Mouse (Mus musculus): ENCODE data around the gene Zkscan17. TPM values are rescaled to one million over a fixed set of nuclear protein-coding genes. Genes with fewer than 3 reads are reported as not detected.

Gene Zkscan17
- total and polyA plus RNA-seq, 3 experiments, result 8.9 to 49.9 (median 36.8) TPM

DNA sequence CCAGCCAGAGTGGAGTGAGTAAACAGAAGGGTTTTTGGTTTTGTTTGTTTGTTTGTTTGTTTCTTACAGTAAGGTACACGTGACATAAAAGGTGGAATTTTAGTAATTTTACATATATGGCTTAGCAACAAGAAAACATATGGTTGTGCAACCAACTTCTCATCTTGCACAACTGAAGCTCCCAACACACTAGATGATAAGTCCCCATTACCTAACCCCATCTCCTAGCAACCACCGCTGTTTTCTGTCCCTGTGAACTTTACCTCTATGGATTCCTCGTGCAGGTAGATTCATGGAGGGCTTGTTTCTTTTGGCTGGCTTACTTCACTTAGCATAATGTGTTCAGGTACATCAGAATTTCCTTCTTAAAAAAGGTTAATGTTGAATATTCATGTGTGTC is 16.8 kb upstream of the Zkscan17 start:
- no peak overlapping the region for H3K9ac ChIP-seq (ENCODE audit: insufficient read depth, low read depth)
- in situ Hi-C loops (cut with MboI; ENCODE audit: low pct_ligation_motif_present, low pct_unique_long_range_greater_than_20kb, low sequenced_read_pairs), result no loop called here
- no peak overlapping the region for H3K27ac ChIP-seq (ENCODE audit: insufficient read depth, low read depth)
- DNase-seq (ENCODE audit: extremely low read depth), result no peak
- TF ChIP-seq KAT2A (IDR thresholded peaks at IDR 0.05; ENCODE audit: insufficient replicate concordance, low read length) (no peak), JUN (IDR thresholded peaks at IDR 0.05; ENCODE audit: insufficient read depth, low read depth, low read length) (no peak), TBP (conservative IDR thresholded peaks at IDR 0.05; ENCODE audit: low read depth, low read length) (no peak), UBTF (IDR thresholded peaks at IDR 0.05; ENCODE audit: low read depth, low read length) (no peak), USF2 (conservative IDR thresholded peaks at IDR 0.05; ENCODE audit: low read depth, low read length) (no peak), MYC (IDR thresholded peaks at IDR 0.05; ENCODE audit: low read depth, low read length) (no peak), POLR2AphosphoS2 (IDR thresholded peaks at IDR 0.05; ENCODE audit: low read depth, low read length) (no peak), GABPA (IDR thresholded peaks at IDR 0.05; ENCODE audit: insufficient replicate concordance, low read depth, low read length) (no peak), CHD2 (IDR thresholded peaks at IDR 0.05; ENCODE audit: low read length) (no peak), MEF2A (IDR thresholded peaks at IDR 0.05; ENCODE audit: borderline replicate concordance, low read depth, low read length) (no peak), HCFC1 (IDR thresholded peaks at IDR 0.05; ENCODE audit: low read depth, low read length) (no peak), JUND (conservative IDR thresholded peaks at IDR 0.05; ENCODE audit: low read depth, low read length) (no peak), ETS1 (conservative IDR thresholded peaks at IDR 0.05; ENCODE audit: low read depth, low read length) (no peak), BHLHE40 (IDR thresholded peaks at IDR 0.05; ENCODE audit: low read depth, low read length) (no peak), ZKSCAN1 (IDR thresholded peaks at IDR 0.05; ENCODE audit: borderline replicate concordance, low read depth, low read length) (no peak), MAX (IDR thresholded peaks at IDR 0.05; ENCODE audit: low read length) (no peak), MXI1 (IDR thresholded peaks at IDR 0.05; ENCODE audit: low read depth, low read length) (no peak)
- H3K4me1 ChIP-seq (ENCODE audit: control insufficient read depth in 1 of 2, insufficient read depth in 2 of 2), result peaks cover 0 to 14% of the 10 kb centered on the region in 2 experiments; a peak in 1 of 4 replicates
- dilution Hi-C loops (cut with MboI; ENCODE audit: extremely low pct_ligation_motif_present, extremely low pct_unique_long_range_greater_than_20kb, low sequenced_read_pairs), result no loop called here
- H3K79me2 ChIP-seq (replicated peaks; ENCODE audit: control insufficient read depth, extremely low read depth, insufficient read depth, poor library complexity, severe bottlenecking), result no peaks in the 10 kb centered on the region
- no peak overlapping the region for H3K4me2 ChIP-seq (ENCODE audit: insufficient read depth, low read depth, poor library complexity, severe bottlenecking)
- H3K9me3 ChIP-seq (replicated peaks; ENCODE audit: low read length), result no peaks in the 10 kb centered on the region
- peaks cover 7% of the 10 kb centered on the region for H3K27me3 ChIP-seq (replicated peaks)
- no peak overlapping the region for H3K4me3 ChIP-seq (replicated peaks in 1 of 3; ENCODE audit: low read depth in 2 of 3, low read length in 2 of 3, poor library complexity in 1 of 3)
- H3K36me3 ChIP-seq (replicated peaks in 1 of 2; ENCODE audit: control insufficient read depth in 1 of 2, insufficient read depth in 1 of 2, low read length in 1 of 2), result no peaks in the 10 kb centered on the region

DNA sequence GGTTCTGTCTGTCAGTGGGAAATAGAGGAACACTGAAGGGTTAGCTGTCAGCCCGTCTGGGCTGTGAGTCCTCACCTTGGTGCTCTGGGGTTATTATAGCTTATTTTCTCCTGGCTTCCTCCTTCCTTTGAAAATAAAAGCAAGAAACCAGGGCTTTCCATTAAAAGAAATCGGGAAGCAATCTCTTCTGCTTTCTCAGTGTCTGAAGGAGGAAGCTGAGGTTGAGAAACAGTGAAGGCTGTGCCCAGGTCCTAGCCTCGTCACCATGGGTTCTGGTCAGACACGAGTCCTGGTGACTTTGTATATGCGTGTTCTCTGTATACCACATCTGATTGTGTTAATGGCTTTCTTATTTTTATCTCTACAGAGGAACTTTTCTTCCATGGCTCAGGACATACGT is 15.9 kb upstream of the Zkscan17 start:
- no peaks in the 10 kb centered on the region for H3K36me3 ChIP-seq (replicated peaks in 1 of 2; ENCODE audit: control insufficient read depth in 1 of 2, insufficient read depth in 1 of 2, low read length in 1 of 2)
- peaks cover 0 to 14% of the 10 kb centered on the region in 2 experiments; a peak in 1 of 4 replicates for H3K4me1 ChIP-seq (ENCODE audit: control insufficient read depth in 1 of 2, insufficient read depth in 2 of 2)
- no peak overlapping the region for H3K27ac ChIP-seq (ENCODE audit: insufficient read depth, low read depth)
- no peak overlapping the region for H3K4me3 ChIP-seq (replicated peaks in 1 of 3; ENCODE audit: low read depth in 2 of 3, low read length in 2 of 3, poor library complexity in 1 of 3)
- H3K9me3 ChIP-seq (replicated peaks; ENCODE audit: low read length), result no peaks in the 10 kb centered on the region
- H3K4me2 ChIP-seq (ENCODE audit: insufficient read depth, low read depth, poor library complexity, severe bottlenecking), result no peak overlapping the region
- dilution Hi-C loops (cut with MboI; ENCODE audit: extremely low pct_ligation_motif_present, extremely low pct_unique_long_range_greater_than_20kb, low sequenced_read_pairs) (no loop called here), in situ Hi-C loops (cut with MboI; ENCODE audit: low pct_ligation_motif_present, low pct_unique_long_range_greater_than_20kb, low sequenced_read_pairs) (no loop called here)
- TF ChIP-seq TBP (conservative IDR thresholded peaks at IDR 0.05; ENCODE audit: low read depth, low read length) (no peak), MAZ (IDR thresholded peaks at IDR 0.05; ENCODE audit: low read depth, low read length) (no peak), IRF4 (IDR thresholded peaks at IDR 0.05; ENCODE audit: low read depth, low read length) (no peak), SIN3A (IDR thresholded peaks at IDR 0.05; ENCODE audit: low read length) (no peak), POLR2A (IDR thresholded peaks at IDR 0.05; ENCODE audit: low read depth, low read length) (no peak), CHD2 (IDR thresholded peaks at IDR 0.05; ENCODE audit: low read length) (no peak), RCOR1 (conservative IDR thresholded peaks at IDR 0.05; ENCODE audit: low read depth, low read length) (no peak), MYC (IDR thresholded peaks at IDR 0.05; ENCODE audit: low read depth, low read length) (no peak), BHLHE40 (IDR thresholded peaks at IDR 0.05; ENCODE audit: low read depth, low read length) (no peak), UBTF (IDR thresholded peaks at IDR 0.05; ENCODE audit: low read depth, low read length) (no peak), ZNF384 (IDR thresholded peaks at IDR 0.05; ENCODE audit: low read depth, low read length) (no peak), CTCF (conservative IDR thresholded peaks at IDR 0.05 in 1 of 2, IDR thresholded peaks at IDR 0.05 in 1 of 2; ENCODE audit: low read depth in 2 of 2, low read length in 2 of 2) (no peak), GABPA (IDR thresholded peaks at IDR 0.05; ENCODE audit: insufficient replicate concordance, low read depth, low read length) (no peak), ZMIZ1 (IDR thresholded peaks at IDR 0.05; ENCODE audit: low read depth, low read length) (no peak), RAD21 (IDR thresholded peaks at IDR 0.05; ENCODE audit: low read depth, low read length) (no peak), JUN (IDR thresholded peaks at IDR 0.05; ENCODE audit: insufficient read depth, low read depth, low read length) (no peak), NRF1 (IDR thresholded peaks at IDR 0.05; ENCODE audit: low read depth, low read length) (no peak), MEF2A (IDR thresholded peaks at IDR 0.05; ENCODE audit: borderline replicate concordance, low read depth, low read length) (no peak), CHD1 (IDR thresholded peaks at IDR 0.05; ENCODE audit: low read depth, low read length) (no peak)
- no peaks in the 10 kb centered on the region for H3K79me2 ChIP-seq (replicated peaks; ENCODE audit: control insufficient read depth, extremely low read depth, insufficient read depth, poor library complexity, severe bottlenecking)
- no peak for DNase-seq (ENCODE audit: extremely low read depth)
- no peak overlapping the region for H3K9ac ChIP-seq (ENCODE audit: insufficient read depth, low read depth)
- peaks cover 5% of the 10 kb centered on the region for H3K27me3 ChIP-seq (replicated peaks)
